Mouse (Mus musculus): ENCODE measurements around the gene Comtd1.

Gene Comtd1

GRCm38 (mm10) chr14:21831830-21832403 is 16.9 kb downstream of the Comtd1 start:
- no peak for DNase-seq

GRCm38 (mm10) chr14:21830876-21831767 is 17.7 kb downstream of the Comtd1 start:
- peak; percentile 98 for DNase-seq

DNA sequence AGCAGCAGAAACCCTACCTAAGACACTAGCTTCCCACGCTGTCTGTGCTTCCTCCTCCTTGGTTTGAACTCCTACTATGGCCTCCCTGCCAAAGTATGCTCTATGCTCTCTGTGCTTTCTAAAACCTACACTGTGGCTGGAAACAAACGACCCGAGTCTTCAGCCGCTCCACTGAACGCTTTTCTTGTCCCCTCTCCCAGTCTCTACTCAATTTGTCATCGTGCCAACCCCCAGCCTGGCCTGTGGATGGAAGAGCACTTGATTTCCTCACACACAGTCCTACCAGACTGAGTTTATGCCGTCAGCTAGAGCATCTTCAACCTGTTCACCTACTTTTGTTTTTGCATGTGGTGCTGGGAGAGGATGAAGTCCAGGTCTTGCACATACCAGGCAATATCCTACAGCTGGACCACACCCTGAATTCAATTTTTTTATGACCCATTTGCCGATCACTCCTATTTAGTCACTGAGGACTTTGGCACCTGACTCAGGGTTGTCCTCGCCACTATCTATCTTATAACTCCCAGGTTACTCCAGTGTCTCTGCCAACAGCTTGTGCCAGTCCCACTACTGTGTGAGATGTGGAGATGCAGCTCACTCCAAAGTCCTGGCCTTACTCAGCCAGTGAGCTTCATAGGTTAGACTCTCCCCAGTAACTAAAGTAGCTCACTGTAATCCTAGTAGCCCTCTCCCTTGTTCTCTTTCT is 22.8 kb downstream of the Comtd1 start:
- DNase-seq, result no peak

GRCm38 (mm10) chr14:21824938-21825337 is 23.8 kb downstream of the Comtd1 start, which contains the start of gene Vdac2:
Vdac2 (plus strand) TSS chr14:21825238.
- no peak for DNase-seq

DNA sequence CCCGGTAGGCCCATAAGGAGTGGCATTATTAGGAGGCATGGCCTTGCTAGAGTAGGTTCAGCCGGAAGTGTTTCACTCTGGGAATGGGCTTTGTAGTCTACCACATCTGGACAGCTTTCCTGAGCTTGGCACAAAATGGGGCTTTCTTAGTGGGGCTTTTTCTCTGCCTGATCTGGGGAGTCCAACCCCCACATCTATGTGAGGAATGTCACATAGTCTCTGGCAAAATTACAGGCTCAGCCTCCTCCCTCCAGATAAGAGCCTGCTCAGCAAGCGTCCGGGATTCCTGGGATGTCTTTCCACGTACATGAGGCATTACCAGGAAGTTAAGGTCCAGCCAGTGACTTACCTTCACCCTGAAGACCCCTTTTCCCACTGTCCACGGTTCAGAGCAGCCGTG is 24.9 kb downstream of the Comtd1 start:
- DNase-seq, result no peak

DNA sequence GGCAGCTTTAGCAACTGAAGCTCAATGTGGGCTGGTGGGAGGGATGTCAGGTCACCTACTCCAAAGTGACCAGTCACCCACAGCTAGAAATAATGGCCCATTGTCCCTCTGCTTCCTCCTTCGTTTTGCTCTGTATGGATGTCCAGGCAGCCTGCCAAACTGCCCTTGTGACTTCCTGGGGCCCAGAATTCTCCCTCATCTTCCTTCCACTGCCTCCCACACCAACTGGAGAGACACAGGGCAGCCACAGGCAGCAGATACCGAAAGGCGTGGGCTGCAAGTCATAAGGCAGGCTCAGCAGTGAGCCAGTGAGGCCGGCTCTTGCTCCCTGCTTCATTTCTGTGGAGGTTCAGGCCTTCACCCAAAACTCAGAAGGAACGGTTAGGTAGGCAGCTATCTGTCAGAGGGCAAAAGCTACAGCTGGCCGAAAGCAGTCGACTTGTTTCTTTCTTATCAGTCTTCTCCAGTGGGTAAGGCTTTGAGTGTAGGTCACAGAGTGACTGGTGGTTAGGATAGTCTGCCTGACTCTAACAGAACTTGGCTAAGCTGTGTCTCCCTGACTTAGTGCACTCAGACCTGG is 25.9 kb downstream of the Comtd1 start:
- DNase-seq, result no peak

- no peak for DNase-seq
Observed at GRCm38 (mm10) chr14:21822307-21822706, 26.5 kb downstream of the Comtd1 start.

- no peak for DNase-seq
Observed at GRCm38 (mm10) chr14:21820880-21821505, 27.8 kb downstream of the Comtd1 start.

- DNase-seq, result no peak
Observed at GRCm38 (mm10) chr14:21817453-21817852, 31.3 kb downstream of the Comtd1 start.

- DNase-seq, result no peak
Observed at GRCm38 (mm10) chr14:21816255-21816654, 32.5 kb downstream of the Comtd1 start.

GRCm38 (mm10) chr14:21814606-21815005 is 34.2 kb downstream of the Comtd1 start:
- DNase-seq, result no peak

DNA sequence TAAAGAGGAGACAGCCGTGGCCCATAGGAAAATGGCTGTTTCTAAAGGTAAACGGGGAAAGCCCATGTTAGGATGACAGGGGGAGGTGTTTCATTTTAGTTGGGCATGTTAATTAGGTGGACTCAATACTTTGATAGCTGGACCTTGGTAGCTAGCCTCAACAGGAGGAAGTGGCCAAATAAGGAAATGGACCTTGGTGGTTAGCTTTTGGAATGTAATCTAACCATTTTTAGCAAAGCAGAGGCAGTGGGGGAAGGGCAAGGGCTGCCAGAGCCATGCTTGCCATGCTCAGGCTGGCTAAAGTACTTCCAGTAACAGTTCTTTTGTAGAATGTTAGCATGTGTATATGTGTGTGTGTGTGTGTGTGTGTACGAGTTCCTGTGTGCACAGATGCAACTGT is 34.9 kb downstream of the Comtd1 start:
- no peak for DNase-seq

GRCm38 (mm10) chr14:21813216-21813615 is 35.6 kb downstream of the Comtd1 start:
- no peak for DNase-seq

DNA sequence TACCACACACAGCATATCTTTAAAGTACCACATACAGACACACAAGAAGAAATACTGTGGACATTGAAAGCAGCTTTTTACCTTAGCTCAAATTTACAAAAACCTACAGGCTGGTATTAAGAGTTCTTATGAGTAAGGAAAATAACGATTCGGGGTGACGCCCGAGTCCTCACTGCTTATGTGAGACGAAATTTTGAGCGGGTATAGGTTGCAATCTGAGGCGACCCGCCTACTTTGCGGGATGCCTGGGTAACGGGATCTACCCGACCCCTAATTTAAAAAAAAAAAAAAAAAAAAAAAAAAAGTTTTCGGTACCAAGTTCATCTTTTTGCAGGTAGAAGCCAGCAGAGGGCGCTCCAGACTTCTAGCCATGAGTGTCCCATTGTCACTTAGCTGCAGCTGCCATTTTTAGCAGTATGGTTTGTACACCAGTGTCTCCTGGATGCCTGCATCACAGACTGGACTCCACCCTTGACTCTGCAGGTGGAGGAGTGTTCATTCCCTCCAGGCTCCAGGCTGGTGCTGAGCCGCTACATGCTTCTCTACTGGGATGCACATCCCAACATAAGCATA is 36.1 kb downstream of the Comtd1 start:
- DNase-seq, result peak; percentile 83

GRCm38 (mm10) chr14:21811744-21812393 is 36.9 kb downstream of the Comtd1 start:
- DNase-seq, result no peak

DNA sequence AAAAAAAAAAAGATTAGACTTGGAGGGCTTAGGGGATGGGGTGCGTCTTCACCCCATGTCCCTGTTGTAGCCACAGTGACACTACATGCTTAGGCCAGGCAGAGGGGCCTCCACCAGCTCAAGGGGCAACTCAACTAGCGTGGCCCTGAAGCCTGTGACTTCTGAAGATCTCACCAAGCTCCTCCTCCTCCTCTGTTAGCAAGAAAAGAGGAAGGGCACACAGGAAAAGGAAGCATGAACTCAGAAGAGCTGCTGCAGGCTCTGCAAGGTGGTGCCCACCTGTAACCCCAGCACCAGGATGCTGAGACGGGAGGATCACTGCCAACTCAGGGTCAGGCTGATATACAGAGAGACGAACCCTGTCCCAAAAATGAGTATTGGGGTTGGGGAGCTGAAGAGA is 37.5 kb downstream of the Comtd1 start:
- DNase-seq, result no peak

- no peak for DNase-seq
Observed at GRCm38 (mm10) chr14:21809418-21809817, 39.4 kb downstream of the Comtd1 start.

DNA sequence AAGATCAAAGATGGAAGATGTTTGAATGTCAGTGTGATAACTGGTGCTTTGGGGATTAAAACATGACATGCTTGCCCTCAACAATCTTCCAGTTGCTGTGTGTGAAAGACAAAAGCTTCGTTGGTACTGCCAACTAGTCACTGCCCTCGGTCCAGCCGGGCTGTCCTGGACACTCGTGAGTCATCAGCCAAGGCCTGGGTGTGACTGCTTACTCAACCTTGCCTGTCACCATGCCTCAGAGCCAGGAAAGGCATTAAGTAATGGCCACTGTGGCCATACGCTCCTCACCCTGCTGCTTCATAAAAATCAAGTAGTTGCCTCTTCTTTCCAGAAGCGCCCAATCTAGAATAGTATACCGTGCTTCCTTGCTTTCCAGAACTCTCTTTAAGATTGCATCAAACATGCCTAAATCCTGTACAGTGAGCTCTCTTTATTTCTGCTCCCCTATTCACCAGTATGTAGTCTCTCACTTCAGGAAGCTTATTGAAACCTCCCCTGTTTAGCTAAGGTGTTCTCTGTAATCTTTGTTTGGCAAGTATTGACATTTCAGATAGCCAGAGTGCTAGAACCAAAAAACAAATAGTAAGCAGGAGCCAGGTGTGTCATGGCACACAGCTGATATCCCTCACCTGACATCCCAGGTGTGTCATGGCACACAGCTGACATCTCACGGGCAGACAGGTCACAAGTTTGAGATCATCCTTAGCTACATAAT is 40.4 kb downstream of the Comtd1 start:
- no peak for DNase-seq

DNA sequence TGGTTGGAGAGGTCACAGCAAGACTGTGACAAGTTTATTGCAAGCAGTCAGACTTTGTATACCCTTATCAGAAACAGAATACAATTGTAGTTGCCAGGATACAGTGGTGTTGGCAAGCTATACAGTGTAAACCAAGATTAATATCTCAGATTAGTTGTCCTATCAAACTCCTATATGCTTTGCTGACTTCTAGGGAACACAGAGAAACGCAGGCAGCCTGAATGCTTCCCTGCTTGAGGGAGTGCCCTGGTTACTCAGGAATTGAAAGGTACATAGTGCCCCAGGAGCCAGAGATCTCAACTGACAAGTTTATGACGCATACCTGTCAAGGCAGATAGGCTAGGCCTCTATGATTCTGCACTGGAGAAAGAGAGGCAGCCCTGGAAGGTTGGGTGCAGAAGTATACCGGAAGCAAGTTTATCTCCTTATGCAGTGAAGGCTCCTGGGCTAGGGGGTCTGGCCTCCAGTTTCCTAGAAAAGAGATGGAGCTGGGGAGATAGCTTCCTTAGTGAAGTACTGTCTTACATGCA is 42.1 kb downstream of the Comtd1 start:
- no peak for DNase-seq

DNA sequence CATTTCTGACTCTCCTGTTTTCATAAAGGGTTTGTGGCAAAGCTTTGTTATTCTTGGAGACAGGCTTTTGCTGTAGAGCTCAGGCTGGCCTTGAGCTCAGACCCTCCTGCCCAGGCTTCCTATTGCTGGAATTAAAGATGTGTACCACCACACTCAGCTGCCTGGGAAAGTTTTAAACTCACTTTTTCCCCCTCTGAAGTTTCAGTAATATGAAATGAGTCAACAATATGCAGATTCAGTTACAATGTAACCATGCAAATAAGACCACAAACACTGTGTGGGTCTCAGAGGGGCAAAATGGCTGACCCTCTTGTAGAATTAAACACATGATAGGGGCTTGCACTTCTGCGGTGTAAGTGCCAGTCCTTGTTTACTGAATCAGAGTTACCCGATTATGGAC is 42.6 kb downstream of the Comtd1 start:
- DNase-seq, result no peak
